Mouse (Mus musculus) liver, embryonic 14.5 days (tissue): ENCODE measurements around the gene 2610507B11Rik. TPM values are rescaled to one million over a fixed set of nuclear protein-coding genes. Genes with fewer than 3 reads are reported as not detected.
A peak's percentile ranks its signal among the peaks of the same experiment; 100 is the strongest.

Source experiments
- ATAC-seq: fragments of 200-750 bp; cut with Nextera tagmentation; 2 replicates; pipeline ENCODE4 v1.8.0; 2017; ENCODE audit warnings: moderate number of reproducible peaks, mild to moderate bottlenecking, moderate library complexity; ENCODE audit not compliant: insufficient read depth
- DNase-seq, 3 experiments: peaks; one replicate each; pipeline ENCODE4 v3.0.0-alpha.2; 2012 to 2013; ENCODE audit warnings: low read depth in 3 of 3, low spot score in 3 of 3
- H3K27ac ChIP-seq: fragments of 300-500 bp; sonication (generic); 2 replicates; pipeline ENCODE4 v1.5.1; 2014; ENCODE audit warnings: moderate library complexity, mild to moderate bottlenecking, control low read depth, inconsistent platforms
- H3K27me3 ChIP-seq: fragments of 300-500 bp; sonication (generic); 2 replicates; pipeline ENCODE4 v1.6.1; 2014; ENCODE audit warnings: mild to moderate bottlenecking, low read length, moderate library complexity; ENCODE audit not compliant: control insufficient read depth, insufficient read depth
- H3K36me3 ChIP-seq: fragments of 300-500 bp; sonication (generic); replicated peaks from 2 replicates; pipeline ENCODE4 v1.6.1; 2014; ENCODE audit warnings: low read depth; ENCODE audit not compliant: control insufficient read depth, insufficient read depth
- H3K4me1 ChIP-seq, 2 experiments: fragments of 200-500 bp in 1 of 2; fragments of 300-500 bp in 1 of 2; sonication (generic) in 1 of 2; replicated peaks; 2 replicates each; pipeline ENCODE4 v1.6.1; 2012 to 2014; ENCODE audit warnings: antibody characterized with exemption in 1 of 2, inconsistent platforms in 1 of 2, low read length in 1 of 2; ENCODE audit not compliant: control insufficient read depth in 2 of 2, insufficient read depth in 2 of 2
- H3K4me2 ChIP-seq: fragments of 300-500 bp; sonication (generic); 2 replicates; pipeline ENCODE4 v1.6.1; 2014; ENCODE audit warnings: low read depth, mild to moderate bottlenecking, control low read depth, moderate library complexity
- H3K4me3 ChIP-seq, 2 experiments: fragments of 200-500 bp in 1 of 2; fragments of 300-500 bp in 1 of 2; sonication (generic) in 1 of 2; 2 replicates each; pipeline ENCODE4 v1.5.1; 2012 to 2014; ENCODE audit warnings: low read depth in 2 of 2, low read length in 2 of 2, mild to moderate bottlenecking in 2 of 2, control low read depth in 1 of 2, inconsistent platforms in 1 of 2, moderate library complexity in 1 of 2; ENCODE audit not compliant: insufficient read depth in 1 of 2
- H3K9ac ChIP-seq: fragments of 300-500 bp; sonication (generic); replicated peaks from 2 replicates; pipeline ENCODE4 v1.6.1; 2014; ENCODE audit warnings: mild to moderate bottlenecking, control low read depth, moderate library complexity
- H3K9me3 ChIP-seq: fragments of 300-500 bp; sonication (generic); 2 replicates; pipeline ENCODE4 v1.6.1; 2016; ENCODE audit warnings: low read length, mixed read lengths; ENCODE audit not compliant: control insufficient read depth
- CTCF ChIP-seq: IDR thresholded peaks from 2 replicates; pipeline ENCODE4 v1.5.1; 2016; ENCODE audit warnings: antibody characterized with exemption, low read depth, control low read depth
- EP300 ChIP-seq: IDR thresholded peaks from 2 replicates; pipeline ENCODE4 v1.6.1; 2016; ENCODE audit warnings: antibody characterized with exemption, low read depth
- WGBS: fragments of 180-500 bp; shearing (Covaris S2); extraction: QIAGEN DNeasy Blood & Tissue Kit; methylation state at CpG from one replicate; pipeline ENCODE4 v1.1.7; 2014; ENCODE audit not compliant: insufficient replicate concordance; 5-methylcytosine and 5-hydroxymethylcytosine counted together
- polyA plus RNA-seq, 2 experiments: library from polyadenylated mRNA; depleted of rRNA in 1 of 2; stranded (reverse) in 1 of 2; unstranded in 1 of 2; fragments of >200 nt; fragmentation: Nextera tagmentation in 1 of 2; extraction: Ambion mirVana in 1 of 2; gene quantifications; 2 replicates each; pipeline versions ENCODE4 v1.2.1 to v1.2.3; 2012 to 2014

The 2610507B11Rik gene
- polyA plus RNA-seq, 2 experiments, result 20.5 to 26.5 TPM

GRCm38 (mm10) chr11:78247012-78247348, 14.6 kb upstream of the 2610507B11Rik start:
- ATAC-seq (no peak), DNase-seq (no peak)
- H3K4me2 ChIP-seq, result peak overlapping the region; percentile 86
- H3K9ac ChIP-seq, result no peak overlapping the region
- H3K9me3 ChIP-seq, result no peaks in the 10 kb centered on the region
- no peaks in the 10 kb centered on the region for H3K27me3 ChIP-seq
- H3K36me3 ChIP-seq, result no peaks in the 10 kb centered on the region; the same call in 1 of the 2 replicates
- H3K4me1 ChIP-seq, result peaks cover 15 to 17% of the 10 kb centered on the region in 2 experiments
- 38% methylated on average over 3 of the region's 3 CpGs for WGBS
- no peak for TF ChIP-seq EP300
- TF ChIP-seq CTCF, result no peak
- H3K4me3 ChIP-seq, result peak overlapping the region in 1 of 2 experiments; percentile 76; a peak in 2 of 4 replicates
- H3K27ac ChIP-seq, result no peak overlapping the region

GRCm38 (mm10) chr11:78247727-78248140, 13.8 kb upstream of the 2610507B11Rik start:
- no peak for ATAC-seq
- Histone ChIP-seq H3K27me3 (no peaks in the 10 kb centered on the region), H3K9me3 (no peaks in the 10 kb centered on the region), H3K36me3 (no peaks in the 10 kb centered on the region; the same call in none of the 2 replicates), H3K9ac (peak overlapping the region; percentile 18; the same call in 1 of the 2 replicates), H3K4me1 (peaks cover 15 to 17% of the 10 kb centered on the region in 2 experiments), H3K4me3 (peak overlapping the region; percentile 27 to 37), H3K4me2 (peak overlapping the region; percentile 86), H3K27ac (no peak overlapping the region)
- WGBS, result 50% methylated on average over 4 of the region's 4 CpGs
- no peak for TF ChIP-seq EP300
- no peak for TF ChIP-seq CTCF
- peak in 2 of 3 experiments; percentile 39 to 48 for DNase-seq

GRCm38 (mm10) chr11:78256618-78257017, 4.9 kb upstream of the 2610507B11Rik start:
- ATAC-seq, result no peak
- DNase-seq, result no peak
- H3K4me3 ChIP-seq, result no peak overlapping the region
- no peaks in the 10 kb centered on the region for H3K27me3 ChIP-seq
- no peaks in the 10 kb centered on the region for H3K4me1 ChIP-seq
- TF ChIP-seq EP300 (no peak), CTCF (peak; percentile 24; the same call in 1 of the 2 replicates)
- H3K9ac ChIP-seq, result no peak overlapping the region
- no peaks in the 10 kb centered on the region for H3K9me3 ChIP-seq
- H3K36me3 ChIP-seq, result peaks cover 10% of the 10 kb centered on the region
- H3K4me2 ChIP-seq, result no peak overlapping the region
- 86% methylated on average over 1 of the region's 1 CpGs for WGBS
- H3K27ac ChIP-seq, result no peak overlapping the region

DNA sequence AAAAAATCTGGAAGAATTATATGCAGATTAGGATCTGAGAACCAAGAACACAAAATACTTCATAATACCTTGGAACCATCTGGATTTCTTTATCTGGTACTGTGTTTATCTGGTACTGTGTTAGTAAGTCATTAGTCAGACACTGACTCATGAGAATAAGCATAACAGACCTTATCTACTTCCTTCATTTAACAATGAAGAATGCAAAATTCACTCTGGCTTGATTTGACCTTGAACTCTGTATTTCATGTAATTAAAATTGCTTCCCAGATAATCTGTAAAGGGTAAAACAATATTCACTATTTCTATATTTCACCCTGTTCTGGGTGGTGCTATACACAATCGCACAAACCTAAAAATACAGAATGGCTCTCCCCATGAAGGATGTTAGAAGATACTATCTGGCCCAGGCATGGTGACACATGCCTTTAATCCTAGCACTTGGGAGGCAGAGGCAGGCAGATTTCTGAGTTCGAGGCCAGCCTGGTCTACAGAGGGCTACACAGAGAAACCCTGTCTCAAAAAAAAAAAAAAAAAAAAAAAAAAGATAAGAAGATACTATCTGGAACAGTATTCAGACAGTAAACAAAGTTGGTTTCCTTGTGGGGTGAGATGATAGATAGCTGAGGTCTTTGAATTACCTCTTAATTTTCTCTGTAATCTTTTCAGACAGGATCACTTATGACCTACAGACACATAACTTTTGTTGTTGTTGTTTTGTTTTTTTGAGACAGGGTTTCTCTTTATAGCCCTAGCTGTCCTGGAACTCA, 878 bp upstream of the 2610507B11Rik start:
- Histone ChIP-seq H3K4me2 (peak overlapping the region; percentile 87), H3K36me3 (peaks cover 18% of the 10 kb centered on the region), H3K4me1 (peaks cover 0 to 4% of the 10 kb centered on the region in 2 experiments; a peak in 1 of 4 replicates), H3K9me3 (no peaks in the 10 kb centered on the region), H3K27ac (no peak overlapping the region), H3K9ac (peak overlapping the region; percentile 28), H3K4me3 (peak overlapping the region in 1 of 2 experiments; percentile 74; a peak in 2 of 4 replicates), H3K27me3 (no peaks in the 10 kb centered on the region)
- TF ChIP-seq EP300, result no peak
- TF ChIP-seq CTCF, result no peak
- ATAC-seq (no peak), DNase-seq (no peak)
- 84% methylated on average over 2 of the region's 2 CpGs for WGBS

- ATAC-seq, result no peak
- peak overlapping the region; percentile 41 for H3K27ac ChIP-seq
- 2% methylated on average over 8 of the region's 8 CpGs for WGBS
Measured at GRCm38 (mm10) chr11:78262550-78262949, 998 bp downstream of the 2610507B11Rik start.

More at GRCm38 (mm10) chr11:78262550-78262949, 998 bp downstream of the 2610507B11Rik start:
- peaks cover 0 to 4% of the 10 kb centered on the region in 2 experiments; a peak in 1 of 4 replicates for H3K4me1 ChIP-seq
- peak overlapping the region; percentile 48 to 74 for H3K4me3 ChIP-seq
- TF ChIP-seq EP300 (no peak), CTCF (peak; percentile 78)
- peak overlapping the region; percentile 87 for H3K4me2 ChIP-seq
- H3K36me3 ChIP-seq, result peaks cover 34% of the 10 kb centered on the region
- no peaks in the 10 kb centered on the region for H3K27me3 ChIP-seq
- H3K9ac ChIP-seq, result peak overlapping the region; percentile 71
- peak; percentile 39 to 64 (median 44) for DNase-seq
- H3K9me3 ChIP-seq, result no peaks in the 10 kb centered on the region
